Mouse (Mus musculus) heart, adult 2 months (tissue): Measurements from ENCODE around the gene Plekhh3. TPM values are rescaled to one million over a fixed set of nuclear protein-coding genes. Genes with fewer than 3 reads are reported as not detected.
A peak's percentile ranks its signal among the peaks of the same experiment; 100 is the strongest.

Experiments
- DNase-seq, 2 experiments: peaks; one replicate each; pipeline ENCODE4 v3.0.0; 2021
- H3K27ac ChIP-seq: fragments of 200-600 bp; 2 replicates; pipeline ENCODE4 v1.8.1; 2022
- H3K27me3 ChIP-seq: fragments of 200-500 bp; 2 replicates; pipeline ENCODE4 v1.6.1; 2012; ENCODE audit warnings: mild to moderate bottlenecking, low read length, inconsistent platforms, mixed read lengths; ENCODE audit not compliant: control insufficient read depth, insufficient read depth
- H3K36me3 ChIP-seq: fragments of 200-500 bp; 2 replicates; pipeline ENCODE4 v1.6.1; 2012; ENCODE audit warnings: low read length, inconsistent platforms; ENCODE audit not compliant: control insufficient read depth, insufficient read depth
- H3K4me1 ChIP-seq: fragments of 200-500 bp; 2 replicates; pipeline ENCODE4 v1.6.1; 2011; ENCODE audit warnings: low read length; ENCODE audit not compliant: control insufficient read depth, insufficient read depth
- H3K4me3 ChIP-seq: fragments of 200-600 bp; 2 replicates; pipeline ENCODE4 v1.8.1; 2022
- H3K79me2 ChIP-seq: fragments of 200-500 bp; replicated peaks from 2 replicates; pipeline ENCODE4 v1.6.1; 2012; ENCODE audit warnings: mild to moderate bottlenecking, inconsistent platforms, low read length, moderate library complexity, mixed read lengths; ENCODE audit not compliant: control insufficient read depth, insufficient read depth
- H3K9ac ChIP-seq: fragments of 200-500 bp; 2 replicates; pipeline ENCODE4 v1.6.1; 2012; ENCODE audit warnings: low read depth, mild to moderate bottlenecking, control low read depth, inconsistent platforms, low read length, mixed read lengths
- CTCF ChIP-seq: fragments of 200-600 bp; IDR thresholded peaks from 2 replicates; pipeline ENCODE4 v1.8.1; 2022; ENCODE audit warnings: antibody characterized with exemption, mild to moderate bottlenecking, moderate library complexity
- EP300 ChIP-seq: fragments of 200-500 bp; IDR thresholded peaks from 2 replicates; pipeline ENCODE4 v1.6.1; 2011; ENCODE audit warnings: low read depth, low read length, control low read depth; ENCODE audit not compliant: insufficient read depth
- POLR2A ChIP-seq: fragments of 200-500 bp; IDR thresholded peaks from 2 replicates; pipeline ENCODE4 v1.6.1; 2011; ENCODE audit warnings: mild to moderate bottlenecking, low read depth, low read length, control low read depth; ENCODE audit not compliant: insufficient read depth
- WGBS: fragments of 180-500 bp; shearing (Covaris S2); methylation state at CpG from one replicate; pipeline ENCODE4 v1.1.7; 2018; 5-methylcytosine and 5-hydroxymethylcytosine counted together
- intact Hi-C: fragments of 180-260 bp; cut with DNase I; formaldehyde crosslinking; loops from one replicate; pipeline ENCODE4 v1.15.1; 2025
- polyA plus RNA-seq: library from polyadenylated mRNA; depleted of rRNA; stranded (reverse); fragments of >200 nt; gene quantifications from 2 replicates; pipeline ENCODE4 v1.2.3, GENCODE M21; 2012
- total RNA-seq, 2 experiments: library from RNA; stranded (reverse); gene quantifications; 2 replicates each; pipeline ENCODE4 v1.2.3; 2021

Gene Plekhh3
- total and polyA plus RNA-seq, 3 experiments: 14.3 to 28.1 (median 26.7) TPM

GRCm38 (mm10) chr11:101200986-101201385, 29.8 kb upstream of the Plekhh3 start:
- H3K27me3 ChIP-seq: no peaks in the 10 kb centered on the region
- no peak overlapping the region for H3K27ac ChIP-seq
- H3K9ac ChIP-seq: no peak overlapping the region
- DNase-seq: no peak
- 30% methylated on average over 7 of the region's 7 CpGs for WGBS
- no peaks in the 10 kb centered on the region for H3K79me2 ChIP-seq
- H3K4me1 ChIP-seq: peaks cover under 1% of the 10 kb centered on the region
- intact Hi-C loops: no loop called here
- no peak overlapping the region for H3K4me3 ChIP-seq
- no peaks in the 10 kb centered on the region; the same call in 1 of the 2 replicates for H3K36me3 ChIP-seq
- TF ChIP-seq CTCF (peak; percentile 87), EP300 (no peak)

DNA sequence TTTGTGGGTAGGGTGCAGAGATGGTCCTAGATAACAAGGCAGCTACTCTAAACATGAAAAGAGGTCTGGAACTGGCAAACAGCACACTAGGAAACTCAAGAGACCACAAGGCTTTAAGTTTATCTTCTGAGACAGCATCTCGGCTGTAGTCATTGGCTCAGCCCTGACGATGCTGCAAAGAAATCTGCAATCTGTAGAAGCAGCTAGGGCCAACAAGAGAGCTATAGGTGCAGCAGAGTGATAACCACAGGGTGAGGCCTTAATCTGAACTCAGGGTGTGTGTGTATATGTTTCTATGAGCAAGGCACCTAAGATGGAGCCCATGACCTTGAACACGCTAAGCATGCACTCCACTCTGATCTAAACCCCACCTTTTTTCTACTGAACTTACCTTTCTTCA, 28.4 kb upstream of the Plekhh3 start:
- no peaks in the 10 kb centered on the region for H3K79me2 ChIP-seq
- intact Hi-C loops: no loop called here
- peaks cover 7% of the 10 kb centered on the region for H3K4me1 ChIP-seq
- H3K4me3 ChIP-seq: no peak overlapping the region
- no peak for DNase-seq
- H3K27me3 ChIP-seq: no peaks in the 10 kb centered on the region
- no peak overlapping the region for H3K27ac ChIP-seq
- H3K36me3 ChIP-seq: no peaks in the 10 kb centered on the region
- no peak overlapping the region for H3K9ac ChIP-seq
- WGBS: 95% methylated on average over 3 of the region's 3 CpGs
- TF ChIP-seq CTCF: no peak
- TF ChIP-seq EP300: no peak

DNA sequence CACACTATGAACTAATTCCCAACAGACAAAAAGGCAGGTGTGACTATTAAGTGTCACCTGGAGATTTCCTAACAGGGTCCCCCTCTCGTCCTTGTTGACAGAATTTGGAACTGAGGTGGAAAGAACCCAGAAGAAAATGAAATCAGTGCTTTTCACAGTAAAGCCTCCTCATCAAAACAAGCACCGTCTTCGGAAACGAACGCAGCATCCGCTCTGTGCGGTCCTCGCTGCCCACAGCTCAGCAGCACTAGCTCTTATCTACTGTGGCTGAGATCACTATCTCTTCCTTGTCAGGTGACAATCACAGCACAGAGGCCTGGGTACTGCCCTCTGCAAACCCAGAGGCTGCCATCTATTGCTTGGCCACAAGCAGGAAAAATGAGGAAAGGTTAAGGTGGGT, 25.0 kb upstream of the Plekhh3 start:
- H3K27ac ChIP-seq: no peak overlapping the region
- no peaks in the 10 kb centered on the region for H3K27me3 ChIP-seq
- H3K36me3 ChIP-seq: no peaks in the 10 kb centered on the region; the same call in 1 of the 2 replicates
- no peak for DNase-seq
- no peaks in the 10 kb centered on the region for H3K79me2 ChIP-seq
- H3K4me3 ChIP-seq: no peak overlapping the region
- no peak overlapping the region for H3K9ac ChIP-seq
- intact Hi-C loops: no loop called here
- H3K4me1 ChIP-seq: peaks cover 7% of the 10 kb centered on the region
- 86% methylated on average over 8 of the region's 8 CpGs for WGBS
- TF ChIP-seq EP300: no peak
- TF ChIP-seq CTCF: no peak
- TF ChIP-seq POLR2A: no peak

DNA sequence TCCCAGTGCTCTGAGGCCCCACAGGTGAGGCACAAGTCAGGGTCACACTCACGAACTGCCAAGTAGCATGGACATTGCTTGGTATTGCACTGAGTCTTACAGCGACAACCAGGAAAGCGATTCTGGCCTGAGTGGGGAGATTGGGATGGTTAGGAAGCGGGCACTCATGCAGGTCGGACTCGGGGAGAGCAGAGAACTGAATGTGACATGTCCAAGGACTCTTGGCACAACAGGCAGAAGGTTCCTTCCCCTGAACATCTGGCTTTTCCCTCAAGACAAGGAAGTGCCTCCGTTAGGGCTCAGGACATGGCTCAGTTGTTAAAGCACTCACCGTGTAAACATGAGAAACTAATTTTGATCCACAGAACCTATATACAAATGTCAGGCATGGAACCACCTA, 24.4 kb upstream of the Plekhh3 start:
- no peaks in the 10 kb centered on the region for H3K79me2 ChIP-seq
- no peaks in the 10 kb centered on the region; the same call in 1 of the 2 replicates for H3K36me3 ChIP-seq
- intact Hi-C loops: no loop called here
- TF ChIP-seq POLR2A (no peak), CTCF (no peak), EP300 (no peak)
- peaks cover 7% of the 10 kb centered on the region for H3K4me1 ChIP-seq
- H3K27ac ChIP-seq: peak overlapping the region; percentile 12; the same call in 1 of the 2 replicates
- no peak overlapping the region for H3K4me3 ChIP-seq
- no peak for DNase-seq
- no peaks in the 10 kb centered on the region for H3K27me3 ChIP-seq
- 57% methylated on average over 8 of the region's 8 CpGs for WGBS
- H3K9ac ChIP-seq: no peak overlapping the region

GRCm38 (mm10) chr11:101195101-101195500, 23.9 kb upstream of the Plekhh3 start:
- Histone ChIP-seq H3K27me3 (no peaks in the 10 kb centered on the region), H3K36me3 (no peaks in the 10 kb centered on the region; the same call in 1 of the 2 replicates), H3K4me3 (no peak overlapping the region), H3K27ac (peak overlapping the region; percentile 12; the same call in 1 of the 2 replicates), H3K79me2 (no peaks in the 10 kb centered on the region), H3K4me1 (peaks cover 7% of the 10 kb centered on the region), H3K9ac (no peak overlapping the region)
- intact Hi-C loops: no loop called here
- WGBS: 30% methylated on average over 1 of the region's 1 CpGs
- TF ChIP-seq POLR2A (no peak), CTCF (no peak), EP300 (no peak)
- no peak for DNase-seq

DNA sequence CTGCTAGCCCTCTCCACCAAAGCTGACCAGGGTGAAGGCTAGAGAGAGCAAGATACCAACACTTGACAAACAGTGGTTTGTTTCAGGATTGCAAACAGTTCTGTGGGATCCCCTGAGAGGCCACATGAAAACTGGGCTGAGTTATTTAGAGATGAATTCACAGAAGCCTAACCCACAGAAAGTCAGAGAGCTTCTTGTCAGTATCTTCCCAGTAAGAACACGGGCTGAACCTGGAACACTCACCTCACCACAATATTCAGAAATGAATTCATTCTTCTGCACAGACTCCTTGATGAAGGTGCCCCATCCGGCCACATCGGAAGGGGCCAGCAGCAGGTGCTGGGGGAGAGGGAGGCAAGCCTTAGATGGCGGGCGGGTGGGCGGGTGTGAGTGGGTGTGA, 23.5 kb upstream of the Plekhh3 start:
- no peak overlapping the region for H3K4me3 ChIP-seq
- WGBS: 53% methylated on average over 6 of the region's 6 CpGs
- peaks cover 7% of the 10 kb centered on the region for H3K4me1 ChIP-seq
- DNase-seq: no peak
- H3K9ac ChIP-seq: no peak overlapping the region
- H3K79me2 ChIP-seq: no peaks in the 10 kb centered on the region
- H3K27ac ChIP-seq: no peak overlapping the region
- H3K36me3 ChIP-seq: no peaks in the 10 kb centered on the region; the same call in 1 of the 2 replicates
- TF ChIP-seq POLR2A (no peak), CTCF (no peak), EP300 (no peak)
- intact Hi-C loops: no loop called here
- H3K27me3 ChIP-seq: no peaks in the 10 kb centered on the region
